22 mouse cellular contexts compared by ENCODE assay signal in the genomic region with DNA sequence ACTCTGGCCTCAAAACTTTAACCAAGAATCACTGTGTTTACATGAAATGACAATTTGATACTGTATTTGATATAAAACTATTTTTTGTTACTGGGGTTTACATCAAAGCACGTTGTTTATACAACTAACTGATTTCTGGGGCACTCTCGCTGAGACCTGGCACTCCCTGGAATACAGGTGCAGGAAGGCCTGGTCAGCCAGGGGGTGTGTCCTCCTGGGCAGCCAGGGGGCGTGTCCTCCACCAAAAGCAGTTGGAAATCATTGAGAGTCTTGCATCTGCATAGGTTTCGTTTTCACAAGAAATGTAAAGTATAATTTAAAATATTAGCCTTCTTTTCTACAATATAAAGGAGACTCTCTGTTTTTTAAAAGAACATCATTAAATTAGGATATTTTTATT. TPM values are rescaled to one million over a fixed set of nuclear protein-coding genes. Genes with fewer than 3 reads are reported as not detected.
DNase-seq lines count a peak whose midpoint lies in the region; ATAC-seq and TF ChIP-seq lines count a peak whose summit lies in the region.
"Had no signal": no experiment of that assay in that cellular context is flagged by ENCODE, and none has a peak within 500 bp of the region (broad histone marks: within the 10 kb centered on the region; RNA-seq: fewer than 3 reads in every experiment).

No protein-coding gene starts in this region.

- no peak for ATAC-seq in intestine, postnatal 0 days
- no peak; the same call in 1 of the 2 replicates for ATAC-seq in intestine, embryonic 16.5 days
- ATAC-seq in lung, postnatal 0 days = peak; percentile 64
- ATAC-seq: CD4-positive, CD25-positive, alpha-beta regulatory T cell, adult 4 months; forebrain, embryonic 14.5 days had no signal

- H3K27ac ChIP-seq in intestine, postnatal 0 days (ENCODE audit: low read depth, low read length) = no peak overlapping the region
- no peak overlapping the region for H3K27ac ChIP-seq in intestine, embryonic 16.5 days (ENCODE audit: low read length)
- no peak overlapping the region for H3K27ac ChIP-seq in layer of hippocampus, adult 2 months
- no peak overlapping the region for H3K27ac ChIP-seq in lung, postnatal 0 days (ENCODE audit: low read length)
- H3K27ac ChIP-seq: embryonic facial prominence, embryonic 10.5 days; heart, embryonic 13.5 days had no signal

- H3K4me1 ChIP-seq in intestine, postnatal 0 days (replicated peaks; ENCODE audit: control insufficient read depth, insufficient read depth, low read length) = no peaks in the 10 kb centered on the region
- H3K4me1 ChIP-seq in intestine, embryonic 16.5 days (ENCODE audit: control insufficient read depth, insufficient read depth, low read length) = no peaks in the 10 kb centered on the region
- no peaks in the 10 kb centered on the region for H3K4me1 ChIP-seq in lung, postnatal 0 days (ENCODE audit: insufficient read depth, low read depth, low read length)
- H3K4me1 ChIP-seq: embryonic facial prominence, embryonic 10.5 days; heart, embryonic 13.5 days had no signal

- H3K36me3 ChIP-seq in intestine, postnatal 0 days (ENCODE audit: control insufficient read depth, insufficient read depth) = no peaks in the 10 kb centered on the region
- no peaks in the 10 kb centered on the region for H3K36me3 ChIP-seq in intestine, embryonic 16.5 days (ENCODE audit: control insufficient read depth, insufficient read depth, low read length)
- peaks cover 6% of the 10 kb centered on the region; the same call in 1 of the 2 replicates for H3K36me3 ChIP-seq in lung, postnatal 0 days (ENCODE audit: insufficient read depth, low read length)
- H3K36me3 ChIP-seq: G1E had no signal

- DNase-seq in layer of hippocampus, adult 2 months (ENCODE audit: low spot score in 2 of 2) = no peak
- no peak for DNase-seq in layer of hippocampus, adult 9-11 months
- peak; percentile 55 for DNase-seq in lung, postnatal 0 days (ENCODE audit: low spot score)
- no peak for DNase-seq in lung, postnatal 4 days
- no peak for DNase-seq in thymus, postnatal 14 days
- DNase-seq: adrenal gland, adult 8-10 months; adrenal gland, postnatal 36 days; B cell, adult 2 months; cerebellum, adult 2 months; gastrocnemius, postnatal 36 days; heart, adult 11 months; heart, postnatal 36 days had no signal

- no peaks in the 10 kb centered on the region for H3K9me3 ChIP-seq in intestine, postnatal 0 days (ENCODE audit: control insufficient read depth)
- no peaks in the 10 kb centered on the region for H3K9me3 ChIP-seq in intestine, embryonic 16.5 days (ENCODE audit: control insufficient read depth, low read length)
- no peaks in the 10 kb centered on the region for H3K9me3 ChIP-seq in lung, postnatal 0 days (ENCODE audit: low read length)
- H3K9me3 ChIP-seq: embryonic facial prominence, embryonic 10.5 days; G1E; heart, embryonic 13.5 days had no signal

- WGBS in intestine, postnatal 0 days = 40% methylated on average over 4 of the region's 4 CpGs
- 45% methylated on average over 4 of the region's 4 CpGs for WGBS in intestine, embryonic 16.5 days
- WGBS in lung, postnatal 0 days = 39% methylated on average over 4 of the region's 4 CpGs

- no peaks in the 10 kb centered on the region for H3K27me3 ChIP-seq in intestine, postnatal 0 days (replicated peaks; ENCODE audit: control insufficient read depth, insufficient read depth, low read length)
- H3K27me3 ChIP-seq in intestine, embryonic 16.5 days (replicated peaks; ENCODE audit: control insufficient read depth, insufficient read depth, low read length) = no peaks in the 10 kb centered on the region
- no peaks in the 10 kb centered on the region for H3K27me3 ChIP-seq in lung, postnatal 0 days (replicated peaks; ENCODE audit: insufficient read depth, low read length)
- H3K27me3 ChIP-seq: heart, embryonic 13.5 days had no signal

- H3K4me2 ChIP-seq in intestine, postnatal 0 days (replicated peaks; ENCODE audit: low read depth) = no peak overlapping the region
- H3K4me2 ChIP-seq in intestine, embryonic 16.5 days (ENCODE audit: low read depth, low read length) = no peak overlapping the region
- no peak overlapping the region for H3K4me2 ChIP-seq in lung, postnatal 0 days (replicated peaks; ENCODE audit: low read depth, low read length)
- H3K4me2 ChIP-seq: heart, embryonic 13.5 days had no signal

- H3K9ac ChIP-seq in intestine, postnatal 0 days (ENCODE audit: low read depth, low read length) = no peak overlapping the region
- H3K9ac ChIP-seq in intestine, embryonic 16.5 days (ENCODE audit: low read depth, low read length) = no peak overlapping the region
- no peak overlapping the region for H3K9ac ChIP-seq in lung, postnatal 0 days (replicated peaks; ENCODE audit: low read depth)
- H3K9ac ChIP-seq: heart, embryonic 13.5 days had no signal

- TF ChIP-seq CTCF in intestine, postnatal 0 days (IDR thresholded peaks at IDR 0.05; ENCODE audit: low read depth) = peak; percentile 31; the same call in 1 of the 2 replicates
- peak; percentile 15; the same call in 1 of the 2 replicates for TF ChIP-seq CTCF in layer of hippocampus, adult 2 months (conservative IDR thresholded peaks at IDR 0.05)
- no peak for TF ChIP-seq CTCF in lung, postnatal 0 days (IDR thresholded peaks at IDR 0.05)

- H3K4me3 ChIP-seq in intestine, postnatal 0 days (ENCODE audit: low read depth, low read length) = no peak overlapping the region
- H3K4me3 ChIP-seq in intestine, embryonic 16.5 days (ENCODE audit: low read length) = no peak overlapping the region
- no peak overlapping the region for H3K4me3 ChIP-seq in layer of hippocampus, adult 2 months
- H3K4me3 ChIP-seq in lung, postnatal 0 days (ENCODE audit: low read depth, low read length) = no peak overlapping the region
- H3K4me3 ChIP-seq: embryonic facial prominence, embryonic 10.5 days; heart, embryonic 13.5 days had no signal

- TF ChIP-seq EP300 in lung, postnatal 0 days (IDR thresholded peaks at IDR 0.05) = no peak

RNA-seq across cellular contexts. Expression of a gene that starts 6.3 kb away (rescaled TPM):
- 0.08 TPM in 2 replicates for polyA plus RNA-seq in intestine, postnatal 0 days (2015; fragmentation: Nextera tagmentation; extraction: Ambion mirVana)
- polyA plus RNA-seq in intestine, embryonic 16.5 days (2015; fragmentation: Nextera tagmentation; extraction: Ambion mirVana) = 0.13 and 0.18 TPM in 2 replicates
- under 1 TPM in 1 of 2 experiments, not detected in 1; 0.20 TPM for total RNA-seq in layer of hippocampus, adult 2 months (2021)
- 5.0 and 5.2 TPM in 2 replicates for polyA plus RNA-seq in lung, postnatal 0 days (2015; fragmentation: Nextera tagmentation; extraction: Ambion mirVana)
- total RNA-seq: gastrocnemius, adult 8-10 months; gastrocnemius, postnatal 36 days had no signal
- polyA plus RNA-seq: CD4-positive, CD25-positive, alpha-beta regulatory T cell, adult 4 months; embryonic facial prominence, embryonic 14.5 days; forebrain, embryonic 14.5 days; G1E; heart, embryonic 13.5 days; heart, postnatal 0 days had no signal

RNA-seq across cellular contexts. Expression of a gene that starts 17.5 kb away (rescaled TPM):
- polyA plus RNA-seq in intestine, postnatal 0 days (2015; fragmentation: Nextera tagmentation; extraction: Ambion mirVana) = 111 and 116 TPM in 2 replicates
- 27.6 and 42.9 TPM in 2 replicates for polyA plus RNA-seq in intestine, embryonic 16.5 days (2015; fragmentation: Nextera tagmentation; extraction: Ambion mirVana)
- not detected for total RNA-seq in layer of hippocampus, adult 2 months (2021)
- 5.9 and 7.4 TPM in 2 replicates for polyA plus RNA-seq in lung, postnatal 0 days (2015; fragmentation: Nextera tagmentation; extraction: Ambion mirVana)
- total RNA-seq: gastrocnemius, adult 8-10 months; gastrocnemius, postnatal 36 days had no signal
- polyA plus RNA-seq: CD4-positive, CD25-positive, alpha-beta regulatory T cell, adult 4 months; cerebellum, adult 2 months; forebrain, embryonic 14.5 days; G1E had no signal

RNA-seq across cellular contexts. Expression of a gene that starts 41.2 kb away (rescaled TPM):
- 15.9 and 19.5 TPM in 2 replicates for polyA plus RNA-seq in intestine, postnatal 0 days (2015; fragmentation: Nextera tagmentation; extraction: Ambion mirVana)
- 13.0 and 18.5 TPM in 2 replicates for polyA plus RNA-seq in intestine, embryonic 16.5 days (2015; fragmentation: Nextera tagmentation; extraction: Ambion mirVana)
- total RNA-seq in layer of hippocampus, adult 2 months (2021) = not detected
- 0.87 and 1.2 TPM in 2 replicates for polyA plus RNA-seq in lung, postnatal 0 days (2015; fragmentation: Nextera tagmentation; extraction: Ambion mirVana)
- total RNA-seq: adrenal gland, postnatal 36 days; gastrocnemius, postnatal 36 days; heart, postnatal 36 days had no signal
- polyA plus RNA-seq: G1E had no signal
